Comparison of ENCODE assay signal across 22 mouse cellular contexts in genomic region chr11:116105065-116105464, GRCm38 (mm10). TPM values are rescaled to one million over a fixed set of nuclear protein-coding genes. Genes with fewer than 3 reads are reported as not detected.
A peak's percentile ranks its signal among the peaks of the same experiment; 100 is the strongest.
DNase-seq lines count a peak whose midpoint lies in the region; ATAC-seq and TF ChIP-seq lines count a peak whose summit lies in the region.
"Had no signal": no experiment of that assay in that cellular context is flagged by ENCODE, and none has a peak within 500 bp of the region (broad histone marks: within the 10 kb centered on the region; RNA-seq: fewer than 3 reads in every experiment).

No protein-coding gene starts in this region.

- TF ChIP-seq CTCF in testis, adult 2 months (IDR thresholded peaks at IDR 0.05; ENCODE audit: control insufficient read depth, insufficient read depth, insufficient replicate concordance, low read depth, low read length), result no peak

- H3K36me3 ChIP-seq in heart, embryonic 10.5 days, result peaks cover 13% of the 10 kb centered on the region; the same call in 1 of the 2 replicates
- peaks cover 8% of the 10 kb centered on the region for H3K36me3 ChIP-seq in heart, embryonic 16.5 days (ENCODE audit: control insufficient read depth, insufficient read depth)
- H3K36me3 ChIP-seq in testis, adult 2 months (ENCODE audit: control insufficient read depth, insufficient read depth, low read length), result no peaks in the 10 kb centered on the region
- H3K36me3 ChIP-seq: G1E had no signal

- H3K4me2 ChIP-seq in heart, embryonic 16.5 days (ENCODE audit: low read depth, low read length), result no peak overlapping the region

- H3K4me3 ChIP-seq in heart, embryonic 10.5 days, result no peak overlapping the region
- no peak overlapping the region for H3K4me3 ChIP-seq in heart, embryonic 16.5 days (ENCODE audit: low read length)
- no peak overlapping the region for H3K4me3 ChIP-seq in testis, adult 2 months (ENCODE audit: control insufficient read depth, low read depth, low read length)
- H3K4me3 ChIP-seq: layer of hippocampus, adult 2 months had no signal

- peak overlapping the region; percentile 88 for H3K27ac ChIP-seq in heart, embryonic 10.5 days
- H3K27ac ChIP-seq in heart, embryonic 16.5 days (ENCODE audit: low read length), result peak overlapping the region; percentile 98
- H3K27ac ChIP-seq in testis, adult 2 months (ENCODE audit: control insufficient read depth, insufficient read depth, low read depth, low read length), result peak overlapping the region; percentile 19; the same call in 1 of the 2 replicates
- H3K27ac ChIP-seq: macrophage had no signal

- no peak for ATAC-seq in heart, embryonic 16.5 days (replicated peaks; ENCODE audit: extremely low read depth, insufficient read depth, low FRiP score)
- ATAC-seq: forebrain, postnatal 0 days; hindbrain, embryonic 16.5 days; intestine, postnatal 0 days; liver, postnatal 0 days had no signal

- no peak for DNase-seq in heart, embryonic 10.5 days (ENCODE audit: low spot score)
- no peak for DNase-seq in heart, adult 18-20 months
- DNase-seq in heart, adult 9 months (ENCODE audit: low spot score in 2 of 2), result no peak
- no peak for DNase-seq in testis, postnatal 10 days (ENCODE audit: low spot score)
- DNase-seq in spleen, postnatal 4 days (ENCODE audit: low spot score in 2 of 2), result no peak
- DNase-seq: adrenal gland, adult 2 months; B cell, adult 2 months; cerebellum, adult 11-12 months; cerebellum, postnatal 10 days; forebrain, postnatal 0 days; gastrocnemius, postnatal 36 days; liver, postnatal 0 days; right cerebral cortex, postnatal 4 days; thymus, postnatal 14 days had no signal

- H3K9ac ChIP-seq in heart, embryonic 16.5 days (ENCODE audit: low read length), result no peak overlapping the region; the same call in 1 of the 2 replicates
- H3K9ac ChIP-seq: forebrain, postnatal 0 days; liver, postnatal 0 days had no signal

- H3K27me3 ChIP-seq in heart, embryonic 10.5 days (ENCODE audit: insufficient read depth, poor library complexity, severe bottlenecking), result peaks cover 43% of the 10 kb centered on the region
- no peaks in the 10 kb centered on the region for H3K27me3 ChIP-seq in heart, embryonic 16.5 days (ENCODE audit: control insufficient read depth, insufficient read depth, low read length)
- H3K27me3 ChIP-seq in testis, adult 2 months (ENCODE audit: control insufficient read depth, insufficient read depth, low read length), result no peaks in the 10 kb centered on the region
- H3K27me3 ChIP-seq: CH12.LX had no signal

- no peak for TF ChIP-seq POLR2A in testis, adult 2 months (IDR thresholded peaks at IDR 0.05; ENCODE audit: control insufficient read depth, low read depth, low read length)

- peaks cover 97% of the 10 kb centered on the region for H3K4me1 ChIP-seq in heart, embryonic 10.5 days
- H3K4me1 ChIP-seq in heart, embryonic 16.5 days (ENCODE audit: control insufficient read depth, insufficient read depth, low read length), result peaks cover 76% of the 10 kb centered on the region
- H3K4me1 ChIP-seq in testis, adult 2 months (ENCODE audit: control insufficient read depth, insufficient read depth, low read length), result peaks cover 42% of the 10 kb centered on the region

- H3K9me3 ChIP-seq in heart, embryonic 10.5 days, result no peaks in the 10 kb centered on the region
- H3K9me3 ChIP-seq in heart, embryonic 16.5 days (replicated peaks; ENCODE audit: control insufficient read depth, low read length), result no peaks in the 10 kb centered on the region

- WGBS in heart, embryonic 10.5 days, result 77% methylated on average over 2 of the region's 2 CpGs
- 85% methylated on average over 2 of the region's 2 CpGs for WGBS in heart, embryonic 16.5 days

RNA-seq across cellular contexts. Expression of gene Wbp2, which starts 18.3 kb away (rescaled TPM):
- 122 and 158 TPM in 2 replicates for polyA plus RNA-seq in heart, embryonic 10.5 days (2016; fragmentation: Nextera tagmentation; extraction: Ambion mirVana)
- 100 to 1,000 TPM in 1 of 2 experiments, 10 to 100 TPM in 1; 93.3 to 109 TPM for total RNA-seq in heart, adult 18-20 months (2021)
- 143 and 153 TPM in 2 replicates for polyA plus RNA-seq in heart, embryonic 16.5 days (2015; fragmentation: Nextera tagmentation; extraction: Ambion mirVana)
- 253 and 269 TPM in 2 replicates for polyA plus RNA-seq in testis, adult 2 months (2012; rRNA removed)

RNA-seq across cellular contexts. Expression of gene Trim47, which starts 21.9 kb away (rescaled TPM):
- polyA plus RNA-seq in heart, embryonic 10.5 days (2016; fragmentation: Nextera tagmentation; extraction: Ambion mirVana), result 25.9 and 38.7 TPM in 2 replicates
- total RNA-seq in heart, adult 18-20 months (2021), result 10 to 100 TPM; 24.7 to 27.6 TPM
- 79.8 and 89.2 TPM in 2 replicates for polyA plus RNA-seq in heart, embryonic 16.5 days (2015; fragmentation: Nextera tagmentation; extraction: Ambion mirVana)
- 6.6 and 8.3 TPM in 2 replicates for polyA plus RNA-seq in testis, adult 2 months (2012; rRNA removed)
- polyA plus RNA-seq: G1E had no signal

RNA-seq across cellular contexts. Expression of gene Trim65, which starts 25.9 kb away (rescaled TPM):
- polyA plus RNA-seq in heart, embryonic 10.5 days (2016; fragmentation: Nextera tagmentation; extraction: Ambion mirVana), result 3.6 and 3.8 TPM in 2 replicates
- total RNA-seq in heart, adult 18-20 months (2021), result 10 to 100 TPM in 1 of 2 experiments, 1 to 10 TPM in 1; 9.6 to 10.5 TPM
- polyA plus RNA-seq in heart, embryonic 16.5 days (2015; fragmentation: Nextera tagmentation; extraction: Ambion mirVana), result 5.3 and 6.5 TPM in 2 replicates
- 0.57 and 0.63 TPM in 2 replicates for polyA plus RNA-seq in testis, adult 2 months (2012; rRNA removed)
- polyA plus RNA-seq: G1E had no signal

RNA-seq across cellular contexts. Expression of gene Unc13d, which starts 27.3 kb away (rescaled TPM):
- 6.1 and 7.2 TPM in 2 replicates for polyA plus RNA-seq in heart, embryonic 10.5 days (2016; fragmentation: Nextera tagmentation; extraction: Ambion mirVana)
- 1 to 10 TPM in 1 of 2 experiments, under 1 TPM in 1; 0.42 to 2.0 TPM for total RNA-seq in heart, adult 18-20 months (2021)
- polyA plus RNA-seq in heart, embryonic 16.5 days (2015; fragmentation: Nextera tagmentation; extraction: Ambion mirVana), result 3.2 and 5.9 TPM in 2 replicates
- 3.4 and 3.8 TPM in 2 replicates for polyA plus RNA-seq in testis, adult 2 months (2012; rRNA removed)

RNA-seq across cellular contexts. Expression of gene Mrpl38, which starts 33.6 kb away (rescaled TPM):
- 112 and 127 TPM in 2 replicates for polyA plus RNA-seq in heart, embryonic 10.5 days (2016; fragmentation: Nextera tagmentation; extraction: Ambion mirVana)
- total RNA-seq in heart, adult 18-20 months (2021), result 10 to 100 TPM; 56.8 to 66.1 TPM
- 102 and 106 TPM in 2 replicates for polyA plus RNA-seq in heart, embryonic 16.5 days (2015; fragmentation: Nextera tagmentation; extraction: Ambion mirVana)
- polyA plus RNA-seq in testis, adult 2 months (2012; rRNA removed), result 51.3 and 54.5 TPM in 2 replicates

Comparison
In these comparisons a context has a peak if more than half of its experiments do, and no peak if none do; other contexts are left out.
1. H3K27ac ChIP-seq: peak in every context shown above with its lines; median percentile 98 in heart, embryonic 16.5 days; 88 in heart, embryonic 10.5 days; 19 in testis, adult 2 months.